Mouse (Mus musculus) mouse trophoblast stem cell (cell line): ENCODE data around the gene Man2a1.

ENCODE experiments used
- in situ Hi-C, 2 experiments: fragments of 300-500 bp; cut with MseI, MboI; formaldehyde crosslinking; loops; 2 replicates in 1 of 2; 3 replicates in 1 of 2; pipeline ENCODE4 v1.15.1; 2025

Gene Man2a1

GRCm38 (mm10) chr17:64600372-64601090 is at the start of gene Man2a1:
Gene Man2a1 (plus strand): TSS chr17:64600736.
- in situ Hi-C loops, result no loop called here

DNA sequence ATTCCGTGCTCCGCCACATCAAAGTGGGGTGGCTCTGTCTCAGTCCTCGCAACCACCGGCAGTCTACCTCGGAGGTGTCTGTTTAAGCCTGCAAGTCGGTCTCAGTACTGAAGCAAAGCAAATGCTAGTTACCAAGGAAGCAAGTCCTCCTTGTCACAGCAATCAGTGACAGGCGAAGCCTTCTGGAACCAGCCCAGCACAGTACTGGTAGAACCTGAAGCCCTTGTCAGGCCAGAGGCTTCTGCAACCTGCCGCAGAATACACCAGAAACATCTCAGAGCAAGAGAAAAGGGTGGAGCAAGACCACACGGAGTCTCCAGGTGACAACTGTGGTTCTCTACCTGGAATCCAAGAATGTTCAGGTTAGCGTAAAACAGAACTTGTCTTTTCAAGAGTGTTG is 47.2 kb upstream of the Man2a1 start:
- in situ Hi-C loops, result no loop called here

- in situ Hi-C loops, result no loop called here
Measured at GRCm38 (mm10) chr17:64554901-64555300, 45.6 kb upstream of the Man2a1 start.

DNA sequence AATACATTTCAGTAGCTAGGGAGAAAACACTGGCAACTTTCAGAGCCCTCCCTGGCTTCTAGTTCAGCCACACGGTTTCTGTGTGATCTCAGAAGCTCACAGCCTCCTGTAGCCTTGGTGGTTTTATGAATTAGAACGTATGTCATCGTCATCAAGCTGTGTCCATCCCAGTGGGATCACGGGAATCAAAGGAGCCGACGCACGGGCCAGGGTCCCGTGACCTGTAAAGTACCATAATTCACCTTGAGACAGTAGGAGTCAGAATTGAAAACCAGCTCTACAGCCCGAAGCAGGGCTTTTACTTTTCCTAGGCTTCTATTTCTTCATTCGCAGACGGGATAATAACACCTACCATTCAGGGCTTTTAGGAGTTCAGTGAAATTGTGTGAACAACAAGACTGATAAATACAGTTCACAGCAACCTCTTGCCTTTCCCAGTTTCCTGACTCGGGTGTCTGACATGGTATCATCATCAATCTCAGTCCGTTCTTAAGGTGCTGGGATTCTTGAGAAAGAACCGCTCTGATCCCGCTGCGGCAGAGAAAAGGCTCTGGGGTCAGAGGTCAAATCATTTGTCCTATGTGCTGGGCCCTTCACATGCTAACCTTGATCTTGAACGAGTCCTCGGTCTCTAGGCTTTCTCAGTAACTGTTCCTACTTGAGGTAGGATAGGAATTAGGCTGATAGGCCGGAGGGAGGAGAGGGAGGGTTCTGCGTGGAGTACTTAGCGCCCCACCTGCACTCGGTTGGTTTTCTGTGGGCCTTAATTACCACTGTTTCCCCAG is 43.7 kb upstream of the Man2a1 start:
- in situ Hi-C loops, result no loop called here

DNA sequence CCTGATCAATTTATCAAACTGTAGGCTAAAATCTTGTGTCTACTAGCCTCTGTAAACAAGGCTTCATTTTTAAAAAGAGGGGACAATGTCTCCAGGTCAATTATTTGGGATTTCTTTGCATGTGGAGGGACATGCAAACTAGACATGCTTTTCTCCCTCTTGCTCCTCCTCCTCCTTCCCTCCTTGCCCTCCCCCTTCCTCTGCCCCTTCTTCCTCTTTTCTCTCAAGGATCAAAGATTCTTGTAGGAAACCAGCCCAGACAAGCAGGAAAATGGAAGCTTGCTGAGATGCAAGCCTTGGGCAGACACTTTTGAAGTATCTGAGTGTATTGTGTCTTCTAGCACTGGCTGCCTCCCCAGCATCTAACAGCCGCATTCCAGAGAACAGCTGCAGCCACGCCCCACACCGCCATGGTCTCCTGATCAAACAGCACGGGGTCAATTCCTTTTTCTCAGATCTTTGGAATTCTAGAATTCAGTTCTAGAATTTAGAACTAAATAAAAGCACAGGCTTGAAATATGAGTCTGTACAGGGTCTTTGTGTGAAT is 41.5 kb upstream of the Man2a1 start:
- in situ Hi-C loops, result no loop called here

DNA sequence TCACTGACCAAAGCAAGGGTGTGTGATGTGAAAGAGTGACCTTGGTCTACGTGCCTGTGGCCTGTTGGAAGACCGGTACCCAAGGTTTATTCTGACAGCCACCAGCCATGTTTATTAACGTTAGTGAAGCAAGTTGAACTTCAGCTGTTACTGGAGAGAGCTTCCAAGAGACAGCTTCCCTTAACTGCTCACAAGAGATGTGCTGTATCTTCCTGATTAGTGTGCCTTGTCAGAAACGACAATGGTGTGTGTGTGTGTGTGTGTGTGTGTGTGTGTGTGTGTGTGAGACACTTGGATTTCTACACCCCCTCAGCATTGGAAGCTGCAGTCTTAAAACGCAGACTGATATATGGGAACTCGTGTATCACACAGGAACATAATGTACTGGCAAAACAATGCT is 34.1 kb upstream of the Man2a1 start:
- in situ Hi-C loops, result no loop called here

GRCm38 (mm10) chr17:64567546-64567945 is 33.0 kb upstream of the Man2a1 start:
- in situ Hi-C loops, result no loop called here

GRCm38 (mm10) chr17:64573981-64574380 is 26.6 kb upstream of the Man2a1 start:
- in situ Hi-C loops, result no loop called here

- in situ Hi-C loops, result no loop called here
Measured at GRCm38 (mm10) chr17:64575240-64575639, 25.3 kb upstream of the Man2a1 start.

DNA sequence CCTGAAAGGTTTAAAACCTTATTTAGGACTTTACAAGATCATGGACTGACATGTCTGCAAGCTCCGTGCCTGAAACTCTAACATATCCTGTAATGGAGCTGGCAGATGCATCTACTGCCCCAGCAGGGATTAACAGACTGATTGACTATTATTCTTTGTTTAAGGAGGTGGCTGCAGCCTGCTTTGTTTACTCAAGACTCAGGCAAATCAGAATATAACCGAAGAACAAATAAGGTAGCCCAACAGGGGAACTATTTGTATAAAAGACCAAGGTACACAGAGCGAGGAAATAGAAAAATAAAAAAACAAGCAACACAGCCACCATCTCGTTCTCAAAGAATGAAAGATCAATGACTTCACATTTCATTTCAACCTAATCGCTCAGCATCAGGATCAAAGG is 23.1 kb upstream of the Man2a1 start:
- in situ Hi-C loops, result no loop called here

GRCm38 (mm10) chr17:64578346-64578745 is 22.2 kb upstream of the Man2a1 start:
- in situ Hi-C loops, result no loop called here

DNA sequence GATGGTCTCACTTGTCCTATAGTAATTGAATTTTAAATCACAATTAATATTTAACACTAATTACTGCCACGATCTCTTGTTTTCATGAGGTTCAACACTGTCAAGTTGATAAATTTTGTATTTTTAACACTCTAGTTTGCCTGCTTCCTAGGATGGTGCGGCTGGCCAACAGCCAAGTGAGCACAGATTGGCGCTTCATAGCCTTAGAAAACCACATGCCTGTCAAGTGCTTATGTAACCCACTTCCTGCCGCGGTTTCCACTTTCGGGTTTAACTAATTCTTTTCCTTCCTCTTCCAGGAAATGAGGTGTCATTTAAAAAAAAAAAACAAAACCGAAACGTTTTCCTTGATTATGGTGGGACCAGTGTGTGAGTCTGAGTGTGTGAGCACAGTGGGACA is 20.8 kb upstream of the Man2a1 start:
- in situ Hi-C loops, result no loop called here

DNA sequence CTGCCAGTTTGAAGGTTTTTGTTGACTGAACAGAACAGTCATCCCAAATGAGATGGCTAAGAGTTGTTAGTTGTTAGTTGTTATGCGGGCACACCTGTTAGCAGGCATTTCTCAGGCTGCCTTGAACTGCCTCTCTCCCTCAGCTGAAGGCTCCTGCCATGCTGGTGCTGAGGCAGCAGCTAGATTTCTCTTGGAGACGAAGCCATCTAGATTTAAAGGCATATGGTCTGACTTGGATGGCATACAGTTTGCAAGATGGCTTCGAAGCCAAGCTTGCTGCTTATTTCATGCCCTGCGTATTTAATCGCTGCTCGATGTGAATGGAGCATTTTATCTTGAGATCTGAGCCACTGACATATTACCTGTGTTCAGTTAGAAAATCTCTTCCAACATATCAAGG is 19.4 kb upstream of the Man2a1 start:
- in situ Hi-C loops, result no loop called here

DNA sequence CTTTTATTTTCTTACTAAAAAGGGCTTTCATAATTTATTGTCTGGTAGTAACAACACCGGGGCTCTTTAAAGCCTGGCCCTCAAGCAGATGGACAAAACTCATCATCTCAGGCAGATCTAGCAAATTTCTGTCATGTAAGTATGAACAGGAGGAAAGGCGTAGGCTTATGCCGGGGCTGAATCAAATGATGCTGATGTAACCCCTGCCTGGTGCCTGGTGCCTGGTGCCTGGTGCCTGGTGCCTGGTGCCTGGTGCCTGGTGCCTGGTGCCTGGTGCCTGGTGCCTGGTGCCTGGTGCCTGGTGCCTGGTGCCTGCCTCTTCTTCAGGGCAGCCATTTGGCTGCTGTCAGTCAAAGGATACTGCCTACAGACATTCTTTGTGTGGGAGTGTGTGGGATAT is 18.6 kb upstream of the Man2a1 start:
- in situ Hi-C loops, result no loop called here

DNA sequence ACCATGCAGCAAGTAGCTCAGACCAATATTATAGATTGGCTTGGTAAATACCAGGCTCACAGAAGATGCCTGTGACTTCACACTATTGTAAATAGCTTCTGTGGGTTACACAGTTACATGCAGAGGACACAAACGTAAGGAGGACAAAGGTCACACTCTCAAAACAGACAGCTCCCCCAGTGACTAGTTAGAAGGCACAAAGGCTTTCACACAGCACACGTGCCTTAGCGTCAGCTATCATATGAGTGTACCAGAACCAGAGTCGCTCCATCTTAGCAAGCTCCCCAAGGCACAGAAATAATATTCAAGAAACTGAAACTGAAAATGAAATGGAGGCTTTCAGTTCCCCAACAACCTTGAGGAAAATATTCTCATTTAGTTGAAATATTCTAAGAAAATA is 10.1 kb upstream of the Man2a1 start:
- in situ Hi-C loops, result no loop called here

DNA sequence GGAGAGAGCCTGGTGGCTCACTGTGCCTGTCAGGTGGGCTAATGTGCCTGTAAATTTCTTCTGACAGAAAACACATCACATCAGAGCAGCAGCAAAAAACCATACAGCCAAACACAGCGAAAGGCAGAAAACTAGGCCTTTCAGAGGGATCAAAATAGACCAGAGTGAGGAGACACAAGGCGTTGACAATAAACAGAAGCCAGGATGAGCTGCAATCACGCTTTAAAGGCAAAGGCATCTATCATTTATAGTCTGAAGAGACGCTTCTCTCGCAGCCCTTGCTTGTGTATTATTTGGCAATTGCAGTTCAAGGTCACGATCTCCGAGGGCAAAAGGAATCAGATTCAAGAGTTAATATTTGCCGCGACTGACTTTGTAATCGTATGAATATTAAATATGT is 9.2 kb upstream of the Man2a1 start:
- in situ Hi-C loops, result no loop called here

GRCm38 (mm10) chr17:64592355-64592754 is 8.2 kb upstream of the Man2a1 start:
- in situ Hi-C loops, result no loop called here

GRCm38 (mm10) chr17:64592788-64593187 is 7.7 kb upstream of the Man2a1 start:
- in situ Hi-C loops, result no loop called here

- in situ Hi-C loops, result no loop called here
Measured at GRCm38 (mm10) chr17:64597770-64598169, 2.8 kb upstream of the Man2a1 start.

- in situ Hi-C loops, result no loop called here
Measured at GRCm38 (mm10) chr17:64599916-64600315, 620 bp upstream of the Man2a1 start.

GRCm38 (mm10) chr17:64601091-64601750 is 685 bp downstream of the Man2a1 start:
- in situ Hi-C loops, result no loop called here
